Mouse (Mus musculus) ES-Bruce4 (cell line): ENCODE results near the gene Ccdc43. TPM values are rescaled to one million over a fixed set of nuclear protein-coding genes. Genes with fewer than 3 reads are reported as not detected.
A peak's percentile ranks its signal among the peaks of the same experiment; 100 is the strongest.

Source experiments
- H3K27ac ChIP-seq: 2 replicates; pipeline ENCODE4 v1.5.1; 2012; ENCODE audit warnings: low read length, inconsistent platforms; ENCODE audit not compliant: insufficient read depth
- H3K27me3 ChIP-seq: 2 replicates; pipeline ENCODE4 v1.6.1; 2012; ENCODE audit warnings: mild to moderate bottlenecking, low read length, inconsistent platforms; ENCODE audit not compliant: control insufficient read depth, poor library complexity, insufficient read depth, severe bottlenecking
- H3K36me3 ChIP-seq: 2 replicates; pipeline ENCODE4 v1.6.1; 2012; ENCODE audit warnings: inconsistent platforms, mild to moderate bottlenecking, low read length, moderate library complexity; ENCODE audit not compliant: control insufficient read depth, poor library complexity, insufficient read depth, severe bottlenecking
- H3K4me1 ChIP-seq: one replicate; pipeline ENCODE4 v1.8.1; 2011; ENCODE audit warnings: low read length; ENCODE audit not compliant: control insufficient read depth, insufficient read depth
- H3K4me3 ChIP-seq: 2 replicates; pipeline ENCODE4 v1.5.1; 2011; ENCODE audit warnings: low read depth, mild to moderate bottlenecking, low read length
- H3K9ac ChIP-seq: 2 replicates; pipeline ENCODE4 v1.6.1; 2012; ENCODE audit warnings: low read depth, mild to moderate bottlenecking, inconsistent platforms; ENCODE audit not compliant: poor library complexity, severe bottlenecking
- H3K9me3 ChIP-seq: replicated peaks from 2 replicates; pipeline ENCODE4 v1.6.1; 2012; ENCODE audit warnings: mild to moderate bottlenecking, low read length, inconsistent platforms; ENCODE audit not compliant: control insufficient read depth, poor library complexity, insufficient read depth, severe bottlenecking
- CTCF ChIP-seq: IDR thresholded peaks from one replicate; pipeline ENCODE4 v1.8.1; 2011; ENCODE audit warnings: low read depth, low read length
- EP300 ChIP-seq: IDR thresholded peaks from 2 replicates; pipeline ENCODE4 v1.6.1; 2011; ENCODE audit warnings: low read depth, low read length; ENCODE audit not compliant: insufficient read depth
- POLR2A ChIP-seq: IDR thresholded peaks from one replicate; pipeline ENCODE4 v1.8.1; 2011; ENCODE audit warnings: low read length; ENCODE audit not compliant: insufficient read depth
- polyA plus RNA-seq: library from polyadenylated mRNA; stranded (reverse); fragments of >200 nt; gene quantifications from 2 replicates; pipeline ENCODE4 v1.2.4, GENCODE M21; 2011; ENCODE audit warnings: low read depth; ENCODE audit not compliant: missing spikeins, insufficient read depth, insufficient read length

Ccdc43 gene
- polyA plus RNA-seq: 53.9 and 62.0 TPM in 2 replicates

GRCm38 (mm10) chr11:102697338-102698017, at the start of gene Ccdc43:
Gene Ccdc43 (minus strand): TSS chr11:102697782.
- no peak for TF ChIP-seq CTCF
- peak; percentile 64 for TF ChIP-seq POLR2A
- TF ChIP-seq EP300: no peak
- Histone ChIP-seq H3K9me3 (no peaks in the 10 kb centered on the region), H3K4me3 (peak within 1 kb of the TSS; percentile 79), H3K9ac (peak within 1 kb of the TSS; percentile 73), H3K27ac (no peak within 1 kb of the TSS), H3K36me3 (no peaks in the 10 kb centered on the region; the same call in 1 of the 2 replicates), H3K4me1 (no peaks in the 10 kb centered on the region), H3K27me3 (no peaks in the 10 kb centered on the region)

- no peaks in the 10 kb centered on the region for H3K27me3 ChIP-seq
- no peak overlapping the region for H3K4me3 ChIP-seq
- no peaks in the 10 kb centered on the region for H3K9me3 ChIP-seq
- no peak for TF ChIP-seq POLR2A
- TF ChIP-seq CTCF: no peak
- TF ChIP-seq EP300: no peak
- H3K27ac ChIP-seq: no peak overlapping the region
- no peak overlapping the region for H3K9ac ChIP-seq
- no peaks in the 10 kb centered on the region for H3K36me3 ChIP-seq
- no peaks in the 10 kb centered on the region for H3K4me1 ChIP-seq
Measured at GRCm38 (mm10) chr11:102744746-102745145, 47.2 kb upstream of the Ccdc43 start.

- no peak overlapping the region for H3K27ac ChIP-seq
- TF ChIP-seq POLR2A: no peak
- no peak for TF ChIP-seq EP300
- no peak for TF ChIP-seq CTCF
- no peak overlapping the region for H3K4me3 ChIP-seq
- H3K36me3 ChIP-seq: no peaks in the 10 kb centered on the region
- H3K9me3 ChIP-seq: no peaks in the 10 kb centered on the region
- H3K9ac ChIP-seq: no peak overlapping the region
- peaks cover 2% of the 10 kb centered on the region for H3K4me1 ChIP-seq
- H3K27me3 ChIP-seq: no peaks in the 10 kb centered on the region
Measured at GRCm38 (mm10) chr11:102742843-102743242, 45.3 kb upstream of the Ccdc43 start.

- Histone ChIP-seq H3K27me3 (no peaks in the 10 kb centered on the region), H3K9me3 (no peaks in the 10 kb centered on the region), H3K27ac (no peak overlapping the region), H3K36me3 (no peaks in the 10 kb centered on the region), H3K4me3 (no peak overlapping the region), H3K4me1 (peaks cover 2% of the 10 kb centered on the region), H3K9ac (no peak overlapping the region)
- TF ChIP-seq EP300 (no peak), POLR2A (no peak), CTCF (no peak)
Measured at GRCm38 (mm10) chr11:102742066-102742465, 44.5 kb upstream of the Ccdc43 start.

GRCm38 (mm10) chr11:102741129-102741950, 43.8 kb upstream of the Ccdc43 start:
- H3K9me3 ChIP-seq: no peaks in the 10 kb centered on the region
- H3K36me3 ChIP-seq: no peaks in the 10 kb centered on the region
- no peak overlapping the region for H3K27ac ChIP-seq
- peaks cover 2% of the 10 kb centered on the region for H3K4me1 ChIP-seq
- no peaks in the 10 kb centered on the region for H3K27me3 ChIP-seq
- TF ChIP-seq CTCF: no peak
- no peak for TF ChIP-seq EP300
- no peak for TF ChIP-seq POLR2A
- H3K9ac ChIP-seq: peak overlapping the region; percentile 47
- peak overlapping the region; percentile 8; the same call in 1 of the 2 replicates for H3K4me3 ChIP-seq
